Mouse (Mus musculus) kidney, postnatal 0 days (tissue): ENCODE measurements at regions not wholly inside any gene's neighbourhood (a gene's known extent, or its start where the extent isn't known, plus 50 kb on each side); places are given as distances from the start of the nearest gene placed in this dataset.

Experiments
- ATAC-seq: fragments of 200-750 bp; cut with Nextera tagmentation; replicated peaks from 2 replicates; pipeline ENCODE4 v1.8.0; 2017; ENCODE audit warnings: low read depth, moderate number of reproducible peaks, moderate TSS enrichment, moderate library complexity; ENCODE audit not compliant: low FRiP score
- DNase-seq: peaks from one replicate; pipeline ENCODE4 v3.0.0-alpha.2; 2016; ENCODE audit warnings: low spot score
- H3K27ac ChIP-seq: fragments of 300-500 bp; sonication (generic); 2 replicates; pipeline ENCODE4 v1.5.1; 2014; ENCODE audit warnings: mild to moderate bottlenecking
- H3K27me3 ChIP-seq: fragments of 300-500 bp; sonication (generic); 2 replicates; pipeline ENCODE4 v1.6.1; 2014; ENCODE audit warnings: low read length, mixed read lengths; ENCODE audit not compliant: insufficient read depth
- H3K36me3 ChIP-seq: fragments of 300-500 bp; sonication (generic); 2 replicates; pipeline ENCODE4 v1.6.1; 2014; ENCODE audit warnings: low read length, mixed read lengths; ENCODE audit not compliant: insufficient read depth
- H3K4me1 ChIP-seq: fragments of 300-500 bp; sonication (generic); replicated peaks from 2 replicates; pipeline ENCODE4 v1.6.1; 2014; ENCODE audit warnings: antibody characterized with exemption, low read length, mixed read lengths; ENCODE audit not compliant: insufficient read depth
- H3K4me2 ChIP-seq: fragments of 300-500 bp; sonication (generic); 2 replicates; pipeline ENCODE4 v1.6.1; 2014; ENCODE audit warnings: mild to moderate bottlenecking, low read length, moderate library complexity, mixed read lengths
- H3K4me3 ChIP-seq: fragments of 300-500 bp; sonication (generic); replicated peaks from 2 replicates; pipeline ENCODE4 v1.5.1; 2014; ENCODE audit warnings: low read depth, low read length
- H3K9ac ChIP-seq: fragments of 300-500 bp; sonication (generic); 2 replicates; pipeline ENCODE4 v1.6.1; 2014; ENCODE audit warnings: low read depth, low read length
- H3K9me3 ChIP-seq: fragments of 300-500 bp; sonication (generic); replicated peaks from 2 replicates; pipeline ENCODE4 v1.6.1; 2016; ENCODE audit warnings: low read length, inconsistent platforms, mixed read lengths
- CTCF ChIP-seq: IDR thresholded peaks from 2 replicates; pipeline ENCODE4 v1.5.1; 2016; ENCODE audit warnings: antibody characterized with exemption, low read depth, mild to moderate bottlenecking, moderate library complexity
- WGBS: fragments of 180-500 bp; shearing (Covaris S2); extraction: QIAGEN DNeasy Blood & Tissue Kit; methylation state at CpG from one replicate; pipeline ENCODE4 v1.1.7; 2014; 5-methylcytosine and 5-hydroxymethylcytosine counted together

- DNase-seq (no peak), ATAC-seq (no peak)
- Histone ChIP-seq H3K27ac (no peak overlapping the region), H3K36me3 (no peaks in the 10 kb centered on the region), H3K4me2 (no peak overlapping the region), H3K4me3 (no peak overlapping the region), H3K9me3 (no peaks in the 10 kb centered on the region), H3K27me3 (peaks cover 5% of the 10 kb centered on the region; the same call in 1 of the 2 replicates), H3K9ac (no peak overlapping the region), H3K4me1 (no peaks in the 10 kb centered on the region)
- TF ChIP-seq CTCF, result no peak
- 47% methylated on average over 6 of the region's 6 CpGs for WGBS
These were observed 51.2 kb upstream of the Tmem132d start for GRCm38 (mm10) chr5:128484116-128484515.

DNA sequence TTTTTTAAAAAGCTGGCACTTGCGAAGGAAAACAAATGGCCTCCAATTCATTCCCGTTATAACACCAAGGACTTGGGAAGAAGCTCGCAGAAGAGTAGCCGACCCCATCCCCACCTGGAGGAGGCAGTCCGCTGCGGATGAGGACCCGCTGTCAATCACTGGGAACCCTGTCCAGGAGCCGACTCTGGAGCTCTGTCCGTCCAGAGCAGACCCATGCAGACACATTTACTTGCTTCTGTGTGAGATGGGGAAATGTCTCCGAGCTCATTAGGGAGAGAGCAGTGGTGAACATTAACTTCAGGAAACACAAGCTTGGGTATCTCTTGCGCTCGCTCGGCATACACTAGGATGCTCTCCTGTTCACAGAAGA lies 50.5 kb upstream of the Tmem132d start:
- no peak for ATAC-seq
- Histone ChIP-seq H3K9me3 (no peaks in the 10 kb centered on the region), H3K27ac (no peak overlapping the region), H3K4me3 (no peak overlapping the region), H3K27me3 (peaks cover 5% of the 10 kb centered on the region; the same call in 1 of the 2 replicates), H3K36me3 (no peaks in the 10 kb centered on the region), H3K9ac (no peak overlapping the region), H3K4me1 (no peaks in the 10 kb centered on the region), H3K4me2 (no peak overlapping the region)
- DNase-seq, result no peak
- WGBS, result 3% methylated on average over 13 of the region's 13 CpGs
- no peak for TF ChIP-seq CTCF

- Histone ChIP-seq H3K27ac (no peak overlapping the region), H3K36me3 (no peaks in the 10 kb centered on the region), H3K4me2 (peak overlapping the region; percentile 18; the same call in 1 of the 2 replicates), H3K9ac (no peak overlapping the region), H3K9me3 (no peaks in the 10 kb centered on the region), H3K4me1 (no peaks in the 10 kb centered on the region), H3K27me3 (peaks cover 5% of the 10 kb centered on the region; the same call in 1 of the 2 replicates), H3K4me3 (no peak overlapping the region)
- 2% methylated on average over 20 of the region's 20 CpGs for WGBS
- DNase-seq (peak; percentile 9), ATAC-seq (no peak)
- TF ChIP-seq CTCF, result no peak
These were observed 50.0 kb upstream of the Tmem132d start for GRCm38 (mm10) chr5:128482617-128483440.
